Mouse (Mus musculus): ENCODE data around the gene Zfp106. TPM values are rescaled to one million over a fixed set of nuclear protein-coding genes. Genes with fewer than 3 reads are reported as not detected.

The Zfp106 gene
- 59.5 and 167 TPM in 2 replicates for polyA plus RNA-seq (2021; fragmentation: Nextera tagmentation)
- long read RNA-seq, experiment 1, full-length matches to known transcripts, result 1 of 164 reads
- long read RNA-seq, experiment 1, partial matches to known transcripts, result 111 of 164 reads
- long read RNA-seq, experiment 1, other reads (novel, unspliced or antisense), result 52 of 164 reads
- long read RNA-seq, experiment 2, partial matches to known transcripts, result 48 of 112 reads
- long read RNA-seq, experiment 2, other reads (novel, unspliced or antisense), result 63 of 112 reads

DNA sequence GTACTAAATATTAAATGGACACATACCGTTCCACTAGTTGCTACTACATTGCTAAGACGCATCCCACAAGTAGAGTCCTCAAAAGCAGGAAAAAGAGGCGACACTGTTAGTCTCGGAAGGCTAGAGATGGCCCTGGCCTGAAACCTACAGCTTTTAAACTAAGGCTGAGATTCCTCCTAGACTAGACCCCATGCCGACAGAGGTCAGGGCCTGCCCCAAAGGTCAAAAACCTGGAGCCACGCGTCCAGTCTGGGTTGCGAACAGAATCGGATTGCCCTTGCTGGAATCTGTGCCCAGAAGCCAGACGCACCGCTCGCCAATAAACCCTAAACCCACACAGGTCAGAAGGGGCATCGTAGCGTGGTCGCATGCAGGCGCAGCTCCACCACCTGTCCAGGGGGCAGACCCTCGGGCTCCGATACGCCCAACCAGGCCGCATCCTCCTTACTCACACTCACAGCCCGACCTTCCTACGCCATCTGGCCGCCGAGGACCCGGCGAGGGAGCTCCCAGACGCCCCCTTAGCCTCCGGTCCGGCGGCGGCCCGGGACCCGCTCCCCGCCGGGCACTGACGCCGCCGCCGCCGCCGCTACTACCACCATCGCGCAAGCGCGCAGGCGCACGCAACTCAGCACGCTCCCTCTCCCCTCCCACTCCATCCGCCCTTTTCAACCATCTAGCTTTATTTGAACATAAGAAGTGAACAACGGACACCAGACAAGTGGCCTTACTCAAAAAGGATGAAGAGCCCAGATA is at the start of gene Zfp106:
Zfp106 (minus strand) TSS at position 609 of the 756 bp plus-strand sequence.

DNA sequence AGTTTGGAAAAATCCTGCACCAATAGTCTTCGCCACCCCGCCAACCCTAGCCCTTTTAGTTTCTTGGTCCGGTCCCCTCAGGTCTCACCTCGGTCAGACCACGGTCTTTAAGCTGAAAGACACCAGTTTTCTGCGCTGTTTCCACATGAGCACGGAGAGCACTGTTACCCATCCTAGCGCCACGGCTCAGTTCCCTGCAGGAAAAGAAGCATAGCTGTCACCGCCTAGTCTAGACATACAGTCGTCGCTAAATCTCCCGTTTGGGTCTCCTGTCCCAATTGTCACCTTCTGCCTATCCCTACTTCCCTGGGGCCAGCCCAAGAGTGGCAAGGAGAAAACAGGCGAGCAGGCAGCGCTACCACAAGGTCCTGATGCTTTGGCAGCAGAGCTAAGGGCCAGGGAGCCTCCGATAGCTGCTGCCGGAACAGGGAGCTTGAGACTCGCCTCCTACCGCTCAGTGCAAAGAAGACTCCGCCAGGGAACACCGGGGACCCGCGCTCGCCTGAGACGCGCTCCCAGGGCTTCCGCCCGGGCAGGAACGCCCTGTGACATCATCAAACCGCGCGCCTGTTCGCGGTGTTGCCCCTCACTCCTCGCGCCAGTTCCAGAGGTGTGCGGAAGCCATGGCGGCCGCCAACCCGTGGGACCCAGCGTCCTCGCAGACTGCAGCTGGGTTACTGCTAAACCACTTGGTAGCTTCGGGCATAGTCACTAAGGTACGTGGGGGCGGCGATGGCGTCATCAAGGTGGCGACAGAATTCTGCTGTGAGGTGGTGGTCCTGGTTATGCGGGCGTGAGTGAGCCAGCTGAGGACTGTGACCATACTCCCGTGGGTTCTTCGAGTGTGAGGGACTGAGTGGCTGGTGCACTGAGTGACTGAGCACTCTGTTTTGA is 45.4 kb upstream of the Zfp106 start, which contains the start of the genes Haus2 and Lrrc57:
Haus2 (plus strand) TSS at position 554 of the 894 bp plus-strand sequence.
Lrrc57 (minus strand) TSS at position 691 of the 894 bp plus-strand sequence.

DNA sequence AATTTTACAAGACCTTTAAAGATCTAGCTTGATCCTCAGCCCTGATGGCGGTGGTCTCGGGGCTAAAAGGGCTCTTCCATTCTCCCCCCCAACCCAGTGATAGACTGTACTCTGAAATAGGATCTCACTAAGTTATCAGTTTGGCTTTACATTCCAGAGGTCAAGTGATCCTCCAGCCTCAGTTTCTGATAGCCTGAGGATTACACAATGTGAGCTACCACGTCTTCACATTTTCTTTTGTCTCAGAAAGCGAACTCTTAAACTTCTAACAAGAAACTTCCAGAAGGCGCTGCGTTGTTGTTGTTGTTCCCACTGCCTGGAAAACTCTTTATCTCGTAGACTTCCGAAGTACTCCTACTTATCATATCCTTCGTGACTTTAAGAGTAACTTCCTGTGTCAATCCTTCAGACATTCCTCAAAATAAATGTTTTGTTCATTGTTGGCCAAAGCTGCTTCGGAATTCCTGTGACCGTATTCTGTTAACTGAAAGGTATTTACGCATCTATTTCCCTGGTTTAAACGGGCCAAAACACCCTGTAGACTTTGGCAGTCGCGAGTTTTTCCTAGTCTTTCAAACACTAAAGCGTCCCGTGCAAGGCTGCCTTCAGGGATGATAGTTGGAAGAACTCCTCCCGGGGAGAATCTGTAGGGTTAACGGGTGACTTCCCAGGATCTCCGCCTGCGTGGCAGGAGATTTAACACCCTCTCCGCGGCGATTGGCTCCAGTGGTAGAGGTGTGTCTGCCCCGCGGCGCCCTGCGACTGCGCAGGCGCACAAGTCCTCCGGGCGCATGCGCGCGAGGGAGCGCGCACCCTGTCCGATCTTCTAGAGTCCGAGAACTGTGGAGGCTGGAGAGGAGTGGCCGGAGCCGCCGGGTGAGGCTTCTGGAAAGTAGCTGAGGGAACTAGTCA is 3.5 kb upstream of the Zfp106 start, which contains the start of gene Snap23:
Snap23 (plus strand) TSS at position 786 of the 912 bp plus-strand sequence.

Other genes starting within 250 kb of the Zfp106 start
- not detected in 2 replicates for gene Pla2g4f, start 249.7 kb downstream of the Zfp106 start, polyA plus RNA-seq (2021; fragmentation: Nextera tagmentation)
- gene Vps39, start 210.7 kb downstream of the Zfp106 start, polyA plus RNA-seq (2021; fragmentation: Nextera tagmentation), result 23.1 and 25.4 TPM in 2 replicates
- gene Ganc, start 159.9 kb downstream of the Zfp106 start, polyA plus RNA-seq (2021; fragmentation: Nextera tagmentation), result 5.5 and 5.6 TPM in 2 replicates
- gene Tmem87a, start 159.7 kb downstream of the Zfp106 start, polyA plus RNA-seq (2021; fragmentation: Nextera tagmentation), result 3.5 and 4.7 TPM in 2 replicates
- gene Capn3, start 107.8 kb downstream of the Zfp106 start, polyA plus RNA-seq (2021; fragmentation: Nextera tagmentation), result 3.1 and 4.8 TPM in 2 replicates
- 7.5 and 8.4 TPM in 2 replicates for gene Snap23, start 3.8 kb upstream of the Zfp106 start, polyA plus RNA-seq (2021; fragmentation: Nextera tagmentation)
- 12.2 and 12.5 TPM in 2 replicates for gene Haus2, start 45.5 kb upstream of the Zfp106 start, polyA plus RNA-seq (2021; fragmentation: Nextera tagmentation)
- gene Lrrc57, start 45.7 kb upstream of the Zfp106 start, polyA plus RNA-seq (2021; fragmentation: Nextera tagmentation), result 49.2 and 65.0 TPM in 2 replicates
- 0.60 and 0.67 TPM in 2 replicates for gene Stard9, start 65.3 kb upstream of the Zfp106 start, polyA plus RNA-seq (2021; fragmentation: Nextera tagmentation)

All from left cerebral cortex, adult 6 months (tissue).